Mouse (Mus musculus) forebrain, embryonic 16.5 days (tissue): ENCODE measurements around the gene Kif2a. TPM values are rescaled to one million over a fixed set of nuclear protein-coding genes. Genes with fewer than 3 reads are reported as not detected.

Experiments used
- ATAC-seq: fragments of 200-750 bp; cut with Nextera tagmentation; 2 replicates; pipeline ENCODE4 v1.8.0; 2017; ENCODE audit warnings: mild to moderate bottlenecking, moderate library complexity
- H3K27ac ChIP-seq: fragments of 300-500 bp; sonication (generic); 2 replicates; pipeline ENCODE4 v1.5.1; 2014; ENCODE audit warnings: low read length, control low read depth
- H3K27me3 ChIP-seq: fragments of 300-500 bp; sonication (generic); replicated peaks from 2 replicates; pipeline ENCODE4 v1.6.1; 2014; ENCODE audit warnings: low read length; ENCODE audit not compliant: control insufficient read depth, insufficient read depth
- H3K36me3 ChIP-seq: fragments of 300-500 bp; sonication (generic); 2 replicates; pipeline ENCODE4 v1.6.1; 2014; ENCODE audit not compliant: control insufficient read depth, insufficient read depth
- H3K4me1 ChIP-seq: fragments of 300-500 bp; sonication (generic); replicated peaks from 2 replicates; pipeline ENCODE4 v1.6.1; 2014; ENCODE audit warnings: low read length; ENCODE audit not compliant: control insufficient read depth, insufficient read depth
- H3K4me2 ChIP-seq: fragments of 300-500 bp; sonication (generic); 2 replicates; pipeline ENCODE4 v1.6.1; 2014; ENCODE audit warnings: mild to moderate bottlenecking, low read length, control low read depth
- H3K4me3 ChIP-seq: fragments of 300-500 bp; sonication (generic); replicated peaks from 2 replicates; pipeline ENCODE4 v1.5.1; 2014; ENCODE audit warnings: mild to moderate bottlenecking, low read length, control low read depth
- H3K9ac ChIP-seq: fragments of 300-500 bp; sonication (generic); replicated peaks from 2 replicates; pipeline ENCODE4 v1.6.1; 2014; ENCODE audit warnings: low read depth, low read length, control low read depth
- H3K9me3 ChIP-seq: fragments of 300-500 bp; sonication (generic); 2 replicates; pipeline ENCODE4 v1.6.1; 2016; ENCODE audit warnings: low read length; ENCODE audit not compliant: control insufficient read depth
- WGBS: fragments of 180-500 bp; shearing (Covaris S2); extraction: QIAGEN DNeasy Blood & Tissue Kit; methylation state at CpG from one replicate; pipeline ENCODE4 v1.1.7; 2014; 5-methylcytosine and 5-hydroxymethylcytosine counted together
- polyA plus RNA-seq: library from polyadenylated mRNA; unstranded; fragments of >200 nt; fragmentation: Nextera tagmentation; extraction: Ambion mirVana; gene quantifications from 2 replicates; pipeline ENCODE4 v1.2.1, GENCODE M21; 2015

Kif2a gene
- polyA plus RNA-seq, 1 experiment from 2014 or later, result 33.5 TPM

GRCm38 (mm10) chr13:106946594-106947540 lies 75.1 kb downstream of the Kif2a start, which contains the start of gene Dimt1:
TSS of gene Dimt1 (plus strand) at chr13:106947127.
- WGBS, result under 1% methylated on average over 61 of the region's 68 CpGs
- peak within 1 kb of the TSS; percentile 75 for H3K27ac ChIP-seq
- no peaks in the 10 kb centered on the region for H3K9me3 ChIP-seq
- 0 out of 2 replicates have a peak, but pooled peaks cover 2% of the 10 kb centered on the region for H3K36me3 ChIP-seq
- peak within 1 kb of the TSS; percentile 98 for H3K4me3 ChIP-seq
- ATAC-seq, result peak; percentile 100
- H3K9ac ChIP-seq, result peak within 1 kb of the TSS; percentile 90
- H3K4me2 ChIP-seq, result peak within 1 kb of the TSS; percentile 78
- no peaks in the 10 kb centered on the region for H3K27me3 ChIP-seq
- H3K4me1 ChIP-seq, result peaks cover 18% of the 10 kb centered on the region

DNA sequence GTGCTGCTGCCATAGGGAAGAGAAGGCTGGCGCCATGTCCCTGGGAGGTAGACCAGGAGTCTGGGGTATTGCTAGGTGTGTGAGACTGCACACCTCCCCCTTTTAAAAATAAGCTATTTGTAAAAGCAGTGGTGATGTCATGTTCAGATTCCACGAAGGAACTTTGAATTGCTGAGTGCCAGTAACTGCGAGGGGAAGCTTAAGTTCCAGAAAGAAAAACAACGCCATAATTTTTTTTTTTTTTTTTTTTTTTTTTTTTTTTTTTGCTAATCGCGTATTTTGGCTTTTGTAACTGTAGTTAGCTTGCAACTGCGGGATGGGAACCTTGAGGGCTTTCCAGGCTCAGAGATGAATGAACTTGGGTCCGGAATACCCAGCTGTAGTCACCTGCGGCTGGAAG lies 76.4 kb downstream of the Kif2a start:
- H3K9me3 ChIP-seq, result no peaks in the 10 kb centered on the region
- no peak for ATAC-seq
- no peak overlapping the region for H3K27ac ChIP-seq
- H3K27me3 ChIP-seq, result no peaks in the 10 kb centered on the region
- no peak overlapping the region for H3K9ac ChIP-seq
- no peak overlapping the region for H3K4me3 ChIP-seq
- no peak overlapping the region for H3K4me2 ChIP-seq
- H3K4me1 ChIP-seq, result peaks cover 18% of the 10 kb centered on the region
- no peaks in the 10 kb centered on the region for H3K36me3 ChIP-seq
- WGBS, result 81% methylated on average over 9 of the region's 9 CpGs

DNA sequence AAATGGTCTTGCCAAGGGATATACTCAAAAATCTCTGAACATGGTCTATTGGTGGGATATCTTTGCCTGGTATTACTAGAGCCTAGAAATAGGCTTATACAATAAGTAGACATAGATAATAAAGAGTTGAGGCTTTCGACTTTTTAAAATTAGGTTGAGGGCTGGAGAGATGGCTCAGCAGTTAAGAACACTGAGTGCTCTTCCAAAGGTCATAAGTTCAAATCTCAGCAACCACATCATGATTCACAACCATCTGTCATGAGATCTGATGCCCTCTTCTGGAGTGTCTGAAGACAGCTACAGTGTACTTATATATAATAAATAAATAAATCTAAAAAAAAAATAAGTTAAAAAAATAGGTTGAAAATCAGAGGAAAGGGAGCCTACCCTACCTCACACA lies 79.2 kb downstream of the Kif2a start:
- Histone ChIP-seq H3K27ac (no peak overlapping the region), H3K4me2 (no peak overlapping the region), H3K4me1 (peaks cover 5% of the 10 kb centered on the region), H3K36me3 (no peaks in the 10 kb centered on the region), H3K4me3 (no peak overlapping the region), H3K9ac (no peak overlapping the region), H3K9me3 (no peaks in the 10 kb centered on the region), H3K27me3 (no peaks in the 10 kb centered on the region)
- ATAC-seq, result no peak
- 95% methylated on average over 1 of the region's 1 CpGs for WGBS

GRCm38 (mm10) chr13:106941211-106941976 lies 80.5 kb downstream of the Kif2a start:
- ATAC-seq, result no peak
- peak overlapping the region; percentile 18; the same call in 1 of the 2 replicates for H3K4me2 ChIP-seq
- H3K27ac ChIP-seq, result no peak overlapping the region
- no peak overlapping the region for H3K9ac ChIP-seq
- H3K9me3 ChIP-seq, result no peaks in the 10 kb centered on the region
- WGBS, result 21% methylated on average over 7 of the region's 7 CpGs
- H3K4me1 ChIP-seq, result peaks cover 6% of the 10 kb centered on the region
- no peaks in the 10 kb centered on the region for H3K36me3 ChIP-seq
- no peaks in the 10 kb centered on the region for H3K27me3 ChIP-seq
- peak overlapping the region; percentile 22 for H3K4me3 ChIP-seq

DNA sequence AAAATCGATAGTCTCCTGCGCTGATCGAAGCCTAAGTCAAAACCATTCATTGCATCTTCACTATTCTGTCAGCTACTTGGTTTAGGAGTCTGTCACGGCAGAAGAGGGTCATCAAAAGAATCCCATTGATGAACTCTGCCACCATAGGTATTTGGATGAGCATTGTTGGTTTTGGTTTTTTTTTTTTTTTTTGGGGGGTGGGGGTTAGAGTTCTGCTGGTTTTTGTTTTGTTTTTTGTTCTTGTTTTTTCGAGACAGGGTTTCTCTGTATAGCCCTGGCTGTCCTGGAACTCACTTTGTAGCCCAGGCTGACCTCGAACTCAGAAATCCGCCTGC lies 84.8 kb downstream of the Kif2a start:
- WGBS, result 26% methylated on average over 7 of the region's 7 CpGs
- no peak for ATAC-seq
- Histone ChIP-seq H3K36me3 (no peaks in the 10 kb centered on the region), H3K9ac (peak overlapping the region; percentile 88), H3K27me3 (no peaks in the 10 kb centered on the region), H3K9me3 (no peaks in the 10 kb centered on the region), H3K4me3 (peak overlapping the region; percentile 96), H3K27ac (peak overlapping the region; percentile 28), H3K4me1 (peaks cover 14% of the 10 kb centered on the region), H3K4me2 (peak overlapping the region; percentile 54)

DNA sequence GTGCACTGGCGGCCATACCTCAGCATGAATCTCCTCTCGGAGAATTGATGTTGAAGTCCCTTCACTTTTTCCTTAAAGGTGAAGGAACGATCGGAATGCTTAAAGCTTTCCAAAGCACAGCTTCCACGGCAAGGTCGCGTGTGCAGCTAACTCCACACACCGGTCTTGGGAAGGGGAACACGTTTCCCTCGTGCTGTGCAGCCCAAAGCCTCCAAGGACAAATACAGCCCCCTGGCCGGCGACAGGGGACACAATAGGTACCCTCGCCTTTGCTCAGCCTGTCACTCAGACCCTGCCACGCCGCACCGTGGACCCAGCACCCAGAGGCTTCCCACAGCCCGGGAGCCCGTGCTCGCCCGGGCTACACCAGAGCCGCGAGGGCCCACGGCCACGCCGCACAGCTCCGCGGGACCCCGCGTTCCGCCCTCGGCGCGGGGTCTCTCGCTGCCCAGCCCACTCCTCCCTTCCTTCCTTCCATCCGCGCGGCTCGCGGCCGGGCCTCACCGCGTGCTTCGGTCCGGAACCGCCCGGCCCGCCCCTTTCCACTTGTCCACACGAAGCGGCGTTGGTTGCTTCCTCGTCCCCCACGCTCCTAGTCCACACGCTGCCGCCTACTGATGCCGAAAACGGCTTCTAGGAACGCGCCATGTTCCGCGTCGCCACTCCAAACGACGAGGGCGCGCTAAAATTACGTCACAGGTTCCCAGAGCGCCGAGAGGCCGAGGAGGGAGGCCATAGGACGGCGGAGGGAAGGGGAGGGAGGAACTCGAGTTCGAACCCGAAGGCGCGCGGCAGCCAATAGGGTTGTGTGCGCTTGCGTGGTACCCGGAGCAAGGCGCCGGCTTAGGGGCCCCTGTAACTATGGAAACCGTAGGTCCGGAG lies 85.4 kb downstream of the Kif2a start, which contains the start of gene Ipo11:
Gene Ipo11, minus strand, starts transcription at position 703 of the 882 bp plus-strand sequence.
- Histone ChIP-seq H3K4me2 (peak within 1 kb of the TSS; percentile 62), H3K9me3 (no peaks in the 10 kb centered on the region), H3K27ac (peak within 1 kb of the TSS; percentile 88), H3K9ac (peak within 1 kb of the TSS; percentile 88), H3K4me3 (peak within 1 kb of the TSS; percentile 96), H3K4me1 (peaks cover 14% of the 10 kb centered on the region), H3K36me3 (no peaks in the 10 kb centered on the region), H3K27me3 (no peaks in the 10 kb centered on the region)
- WGBS, result under 1% methylated on average over 83 of the region's 84 CpGs
- ATAC-seq, result peak; percentile 99

- WGBS, result 6% methylated on average over 9 of the region's 9 CpGs
- no peak overlapping the region for H3K27ac ChIP-seq
Measured at GRCm38 (mm10) chr13:106935871-106936255, 86.1 kb downstream of the Kif2a start.

DNA sequence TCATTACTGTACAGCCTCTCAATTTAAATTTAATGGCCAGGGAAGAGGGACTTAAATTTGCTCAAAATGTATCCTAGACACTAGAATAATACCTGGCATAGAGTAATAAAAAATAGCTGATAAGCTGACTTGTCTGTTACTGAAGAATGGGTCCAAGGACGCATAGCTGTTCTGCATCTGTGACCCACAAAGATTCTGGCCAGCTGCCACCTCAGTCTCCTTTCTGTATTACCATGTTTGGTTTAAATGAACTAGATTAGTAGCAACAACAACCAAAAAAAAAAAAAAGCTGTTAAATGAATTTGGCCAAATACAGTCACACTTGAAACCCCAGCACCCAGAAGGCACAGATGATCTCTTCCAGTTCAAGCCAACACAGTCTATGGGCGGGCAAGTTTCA lies 92.7 kb downstream of the Kif2a start:
- no peaks in the 10 kb centered on the region for H3K9me3 ChIP-seq
- H3K9ac ChIP-seq, result no peak overlapping the region
- no peak overlapping the region for H3K27ac ChIP-seq
- H3K4me1 ChIP-seq, result no peaks in the 10 kb centered on the region
- no peak overlapping the region for H3K4me2 ChIP-seq
- H3K36me3 ChIP-seq, result peaks cover 4% of the 10 kb centered on the region
- H3K4me3 ChIP-seq, result no peak overlapping the region
- no peaks in the 10 kb centered on the region for H3K27me3 ChIP-seq
- 85% methylated on average over 2 of the region's 2 CpGs for WGBS
- no peak for ATAC-seq

More at GRCm38 (mm10) chr13:106935871-106936255, 86.1 kb downstream of the Kif2a start:
- H3K4me1 ChIP-seq, result peaks cover 14% of the 10 kb centered on the region
- no peaks in the 10 kb centered on the region for H3K27me3 ChIP-seq
- H3K4me2 ChIP-seq, result peak overlapping the region; percentile 62
- no peak for ATAC-seq
- peak overlapping the region; percentile 96 for H3K4me3 ChIP-seq
- peak overlapping the region; percentile 88 for H3K9ac ChIP-seq
- H3K9me3 ChIP-seq, result no peaks in the 10 kb centered on the region
- no peaks in the 10 kb centered on the region for H3K36me3 ChIP-seq
